Mouse (Mus musculus) CD8-positive naive resting alpha-beta T cell, adult 57 days (primary cell): ENCODE results near the gene Tcp11x2. TPM values are rescaled to one million over a fixed set of nuclear protein-coding genes. Genes with fewer than 3 reads are reported as not detected.

Source experiments
- total RNA-seq: library from RNA; stranded (reverse); gene quantifications from one replicate; pipeline ENCODE4 v1.2.4, GENCODE M21; 2023

Gene Tcp11x2
- total RNA-seq, result not detected

GRCm38 (mm10) chrX:135693633-135694032 is at the start of gene Tcp11x2:
Tcp11x2 (minus strand) TSS chrX:135693790.

GRCm38 (mm10) chrX:135742304-135743055 is 48.9 kb upstream of the Tcp11x2 start, which contains the start of the genes Armcx5 and Gprasp1:
Armcx5 (plus strand) TSS chrX:135742733.
Gprasp1 (plus strand) TSS chrX:135742733.

GRCm38 (mm10) chrX:135725161-135725560 is 31.6 kb upstream of the Tcp11x2 start, which contains the start of gene Tmsb15a:
Tmsb15a (minus strand) TSS chrX:135725261.

GRCm38 (mm10) chrX:135627605-135628004 is 66.0 kb downstream of the Tcp11x2 start, which contains the start of gene Prame:
Prame (minus strand) TSS chrX:135627705.

Other genes starting within 250 kb of the Tcp11x2 start
- not detected for gene AV320801, start 199.2 kb downstream of the Tcp11x2 start, total RNA-seq
- not detected for gene Nxf7, start 95.0 kb downstream of the Tcp11x2 start, total RNA-seq
- not detected for gene Prame, start 66.1 kb downstream of the Tcp11x2 start, total RNA-seq
- gene Tmsb15a, start 31.5 kb upstream of the Tcp11x2 start, total RNA-seq, result not detected
- gene Armcx5, start 48.9 kb upstream of the Tcp11x2 start, total RNA-seq, result 34.7 TPM
- gene Gprasp1, start 48.9 kb upstream of the Tcp11x2 start, total RNA-seq, result 54.7 TPM
- 17.1 TPM for gene Bhlhb9, start 103.8 kb upstream of the Tcp11x2 start, total RNA-seq
- gene Gprasp2, start 145.2 kb upstream of the Tcp11x2 start, total RNA-seq, result 17.6 TPM